Mouse (Mus musculus) hindbrain, embryonic 11.5 days (tissue): Measurements from ENCODE around the gene Etv6. TPM values are rescaled to one million over a fixed set of nuclear protein-coding genes. Genes with fewer than 3 reads are reported as not detected.

ENCODE experiments used
- ATAC-seq: fragments of 200-750 bp; cut with Nextera tagmentation; 2 replicates; pipeline ENCODE4 v1.8.0; 2017; ENCODE audit warnings: mild to moderate bottlenecking, moderate TSS enrichment, moderate library complexity; ENCODE audit not compliant: low FRiP score
- DNase-seq: peaks from one replicate; pipeline ENCODE4 v3.0.0-alpha.2; 2015; ENCODE audit warnings: low spot score
- H3K27ac ChIP-seq: fragments of 300-500 bp; sonication (generic); 2 replicates; pipeline ENCODE4 v1.5.1; 2014; ENCODE audit warnings: mild to moderate bottlenecking, low read depth, low read length
- H3K27me3 ChIP-seq: fragments of 300-500 bp; sonication (generic); 2 replicates; pipeline ENCODE4 v1.6.1; 2014; ENCODE audit warnings: mild to moderate bottlenecking, low read length, moderate library complexity, mixed read lengths; ENCODE audit not compliant: control insufficient read depth, insufficient read depth
- H3K36me3 ChIP-seq: fragments of 300-500 bp; sonication (generic); 2 replicates; pipeline ENCODE4 v1.6.1; 2014; ENCODE audit warnings: mild to moderate bottlenecking, low read length, moderate library complexity, mixed read lengths; ENCODE audit not compliant: control insufficient read depth, insufficient read depth
- H3K4me1 ChIP-seq: fragments of 300-500 bp; sonication (generic); replicated peaks from 2 replicates; pipeline ENCODE4 v1.6.1; 2014; ENCODE audit warnings: low read length, mixed read lengths; ENCODE audit not compliant: control insufficient read depth, insufficient read depth
- H3K4me2 ChIP-seq: fragments of 300-500 bp; sonication (generic); replicated peaks from 2 replicates; pipeline ENCODE4 v1.6.1; 2014; ENCODE audit warnings: mild to moderate bottlenecking, low read depth, low read length
- H3K4me3 ChIP-seq: fragments of 300-500 bp; sonication (generic); 2 replicates; pipeline ENCODE4 v1.5.1; 2014; ENCODE audit warnings: low read depth, low read length
- H3K9ac ChIP-seq: fragments of 300-500 bp; sonication (generic); 2 replicates; pipeline ENCODE4 v1.6.1; 2014; ENCODE audit warnings: low read depth, low read length
- H3K9me3 ChIP-seq: fragments of 300-500 bp; sonication (generic); 2 replicates; pipeline ENCODE4 v1.6.1; 2016; ENCODE audit warnings: low read length; ENCODE audit not compliant: control insufficient read depth
- WGBS: fragments of 180-500 bp; shearing (Covaris S2); extraction: QIAGEN DNeasy Blood & Tissue Kit; methylation state at CpG from one replicate; pipeline ENCODE4 v1.1.7; 2014; 5-methylcytosine and 5-hydroxymethylcytosine counted together
- polyA plus RNA-seq: library from polyadenylated mRNA; unstranded; fragments of >200 nt; fragmentation: Nextera tagmentation; extraction: Ambion mirVana; gene quantifications from 2 replicates; pipeline ENCODE4 v1.2.1, GENCODE M21; 2014

Etv6 gene
- polyA plus RNA-seq, 1 experiment from 2014 or later, result 13.0 TPM

DNA sequence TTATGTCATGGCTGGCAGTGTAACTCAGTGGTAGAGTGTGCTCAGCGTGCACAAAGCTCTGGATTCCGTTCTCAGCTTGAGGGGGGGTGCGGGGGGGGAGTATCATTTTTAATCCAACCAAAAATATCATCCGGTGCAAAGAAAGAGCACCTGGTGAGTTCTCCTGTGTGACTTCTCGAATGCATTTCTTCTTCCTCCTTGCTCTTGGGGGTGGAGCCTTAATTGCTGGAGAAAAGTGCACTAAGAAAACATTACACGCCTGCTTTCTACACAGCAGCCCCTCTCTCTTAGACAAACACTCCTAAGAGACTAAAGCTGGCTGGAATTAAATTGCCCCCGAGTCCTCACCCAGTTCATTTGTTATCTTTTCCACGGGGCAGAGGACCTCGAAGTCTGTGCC lies 139.6 kb downstream of the Etv6 start:
- H3K27me3 ChIP-seq, result no peaks in the 10 kb centered on the region

DNA sequence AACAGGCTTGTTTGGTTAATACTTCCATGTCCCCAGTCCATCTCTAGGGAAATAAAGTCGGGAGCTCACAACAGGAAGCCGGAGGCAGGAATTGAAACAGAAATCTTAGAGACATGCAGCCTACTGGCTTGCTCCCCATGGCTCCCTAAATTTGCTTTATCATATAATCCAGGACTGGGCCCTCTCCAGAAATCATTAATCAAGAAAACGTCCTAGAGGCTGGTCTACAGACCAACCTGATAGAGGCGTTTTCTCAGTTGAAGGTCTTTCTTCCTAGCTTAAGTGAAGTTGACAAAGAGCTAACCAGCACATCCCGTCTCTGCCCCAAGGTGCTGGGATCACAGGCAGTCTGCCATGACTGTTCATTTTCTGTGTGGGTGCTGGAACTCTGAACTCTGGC lies 141.7 kb downstream of the Etv6 start:
- DNase-seq (no peak), ATAC-seq (no peak)
- H3K4me3 ChIP-seq, result no peak overlapping the region
- H3K27me3 ChIP-seq, result no peaks in the 10 kb centered on the region
- WGBS, result 77% methylated on average over 5 of the region's 5 CpGs
- H3K4me1 ChIP-seq, result no peaks in the 10 kb centered on the region
- no peak overlapping the region for H3K4me2 ChIP-seq
- H3K9ac ChIP-seq, result no peak overlapping the region
- H3K36me3 ChIP-seq, result no peaks in the 10 kb centered on the region
- no peaks in the 10 kb centered on the region for H3K9me3 ChIP-seq
- H3K27ac ChIP-seq, result no peak overlapping the region

More for the DNA sequence above, 139.6 kb downstream of the Etv6 start:
- no peak overlapping the region for H3K27ac ChIP-seq
- no peak for DNase-seq
- H3K4me2 ChIP-seq, result no peak overlapping the region
- H3K9ac ChIP-seq, result no peak overlapping the region
- no peaks in the 10 kb centered on the region for H3K36me3 ChIP-seq
- H3K4me1 ChIP-seq, result no peaks in the 10 kb centered on the region
- ATAC-seq, result no peak
- H3K4me3 ChIP-seq, result no peak overlapping the region
- no peaks in the 10 kb centered on the region for H3K9me3 ChIP-seq
- WGBS, result 64% methylated on average over 9 of the region's 9 CpGs

DNA sequence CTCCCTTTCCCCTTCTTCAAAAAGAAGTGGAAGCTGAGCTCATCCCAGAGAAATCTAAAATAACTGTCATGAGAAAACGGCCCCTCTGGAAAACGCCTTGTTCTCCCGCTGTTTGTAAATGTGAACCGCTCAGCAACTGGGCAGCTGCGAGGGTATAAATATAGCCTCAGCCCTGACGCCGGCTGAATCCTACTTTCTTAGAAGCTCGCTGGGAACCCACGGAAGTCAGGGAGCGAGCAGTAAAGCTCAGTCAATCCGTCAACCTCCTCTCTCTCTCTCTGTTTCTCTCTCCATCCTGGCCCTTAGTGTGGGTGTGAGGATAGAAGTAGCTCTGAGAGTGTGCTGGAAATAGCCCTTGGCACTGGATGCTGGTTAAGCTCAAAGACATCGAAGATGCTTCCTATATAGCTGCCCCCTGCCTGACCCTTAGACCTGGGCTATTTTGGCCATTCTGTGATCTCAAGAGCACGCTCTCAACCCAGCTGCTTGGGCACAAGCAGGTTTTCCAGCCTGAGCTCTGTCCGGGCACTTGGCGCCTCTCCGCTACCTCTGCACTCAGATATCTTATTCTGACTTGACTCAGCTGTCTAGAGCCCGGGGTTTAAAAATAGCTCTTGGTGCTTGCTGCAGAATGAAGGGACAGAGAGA lies 146.9 kb downstream of the Etv6 start:
- Histone ChIP-seq H3K27ac (no peak overlapping the region), H3K4me1 (no peaks in the 10 kb centered on the region), H3K4me3 (no peak overlapping the region), H3K36me3 (no peaks in the 10 kb centered on the region), H3K27me3 (no peaks in the 10 kb centered on the region), H3K4me2 (no peak overlapping the region), H3K9ac (no peak overlapping the region), H3K9me3 (no peaks in the 10 kb centered on the region)
- no peak for ATAC-seq
- DNase-seq, result no peak
- 86% methylated on average over 17 of the region's 17 CpGs for WGBS

DNA sequence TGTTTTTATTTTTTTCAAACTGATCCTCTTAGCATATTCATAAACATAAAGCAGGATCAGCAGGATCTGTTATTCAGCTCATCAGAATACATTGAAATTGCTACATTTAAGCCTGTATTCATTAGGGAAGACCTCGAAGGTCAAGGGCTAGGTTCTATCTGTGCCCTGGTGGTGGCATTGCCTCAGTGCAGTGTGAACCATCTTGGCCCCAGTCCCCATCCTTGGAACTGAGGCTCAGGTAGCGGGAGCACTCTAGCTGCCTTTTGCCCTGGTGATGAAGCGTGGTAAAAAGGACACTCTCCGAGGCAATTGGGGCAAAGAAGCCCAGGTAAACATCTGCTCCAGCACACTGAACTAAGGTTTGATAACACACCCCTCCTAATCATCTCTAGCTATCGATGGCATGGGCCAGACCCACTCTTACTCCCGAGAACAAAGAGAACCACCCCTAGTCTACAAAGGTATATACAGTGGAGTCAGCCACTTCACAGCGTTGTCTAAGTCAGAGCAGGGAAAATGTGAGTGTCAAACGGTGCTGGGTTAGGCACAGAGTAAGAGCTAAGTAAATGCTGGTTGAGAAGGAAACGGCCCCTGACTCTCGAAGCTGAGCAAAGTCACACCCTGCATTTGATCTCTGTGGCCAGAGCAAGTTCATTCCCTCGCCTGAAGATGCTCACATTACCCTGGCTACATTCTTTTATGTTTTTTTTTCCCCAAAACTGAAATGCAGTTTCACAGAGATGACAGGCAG lies 148.3 kb downstream of the Etv6 start:
- H3K27me3 ChIP-seq, result no peaks in the 10 kb centered on the region
- no peak overlapping the region for H3K9ac ChIP-seq
- H3K4me2 ChIP-seq, result no peak overlapping the region
- no peak overlapping the region for H3K4me3 ChIP-seq
- H3K4me1 ChIP-seq, result no peaks in the 10 kb centered on the region
- H3K9me3 ChIP-seq, result no peaks in the 10 kb centered on the region
- H3K27ac ChIP-seq, result no peak overlapping the region
- DNase-seq, result no peak
- no peak; the same call in 1 of the 2 replicates for ATAC-seq
- no peaks in the 10 kb centered on the region for H3K36me3 ChIP-seq
- WGBS, result 86% methylated on average over 11 of the region's 11 CpGs

DNA sequence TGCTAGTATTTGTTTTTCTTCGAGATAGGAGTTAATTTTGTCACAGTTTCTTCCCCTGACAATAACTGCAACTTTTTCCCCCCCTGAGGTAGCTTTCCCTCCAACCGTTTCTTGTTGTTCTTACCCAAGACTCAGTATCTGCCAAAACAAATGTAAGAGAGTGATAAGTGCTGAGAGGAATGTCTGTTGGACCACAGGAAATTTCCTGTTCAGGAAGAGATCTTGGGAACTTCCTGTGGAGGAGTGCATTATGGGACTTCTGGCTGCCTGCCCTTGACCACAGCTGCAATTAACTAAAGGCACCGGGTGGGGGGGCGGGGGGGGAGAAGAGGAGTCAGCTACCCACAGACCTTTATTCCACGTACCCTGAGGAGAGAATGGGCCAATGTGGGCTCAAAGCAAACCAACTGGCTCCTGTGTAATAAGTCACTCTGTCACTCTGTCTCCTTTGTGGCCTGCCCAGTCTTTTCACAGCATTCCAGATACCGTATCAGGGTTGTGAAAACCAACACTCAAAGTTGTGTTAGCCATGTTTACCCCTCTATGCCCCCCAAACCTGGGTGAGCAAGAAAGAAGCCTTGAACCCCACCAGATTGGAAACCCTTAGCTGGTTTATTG lies 150.9 kb downstream of the Etv6 start:
- ATAC-seq, result no peak

DNA sequence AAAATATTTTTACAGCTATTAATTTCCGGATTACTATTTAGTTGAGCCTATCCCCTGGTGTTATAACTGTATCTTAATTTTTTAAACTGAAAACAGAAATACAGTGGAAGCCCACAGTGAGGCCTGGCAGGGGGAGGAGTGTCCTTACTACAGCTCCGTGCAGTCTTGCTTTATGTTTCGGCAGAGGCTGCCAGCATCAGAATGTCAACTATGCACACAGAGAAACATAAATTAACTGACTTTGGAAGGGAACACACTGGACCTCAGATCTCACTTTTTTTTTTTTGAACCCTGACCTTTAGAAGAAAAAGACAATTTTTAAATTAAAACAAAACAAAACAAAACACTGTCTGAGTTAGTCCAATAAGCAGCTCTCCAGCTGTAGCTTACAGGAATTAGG lies 153.2 kb downstream of the Etv6 start:
- 45% methylated on average over 3 of the region's 3 CpGs for WGBS
- no peak overlapping the region for H3K4me3 ChIP-seq
- H3K9me3 ChIP-seq, result no peaks in the 10 kb centered on the region
- H3K4me1 ChIP-seq, result no peaks in the 10 kb centered on the region; the same call in 1 of the 2 replicates
- DNase-seq (no peak), ATAC-seq (no peak)
- no peak overlapping the region for H3K27ac ChIP-seq
- no peak overlapping the region for H3K9ac ChIP-seq
- H3K36me3 ChIP-seq, result no peaks in the 10 kb centered on the region
- no peak overlapping the region for H3K4me2 ChIP-seq
- no peaks in the 10 kb centered on the region for H3K27me3 ChIP-seq

More for the DNA sequence above, 150.9 kb downstream of the Etv6 start:
- no peaks in the 10 kb centered on the region for H3K9me3 ChIP-seq
- H3K27ac ChIP-seq, result no peak overlapping the region
- H3K4me1 ChIP-seq, result no peaks in the 10 kb centered on the region
- no peak for DNase-seq
- no peak overlapping the region for H3K4me3 ChIP-seq
- H3K36me3 ChIP-seq, result no peaks in the 10 kb centered on the region
- no peak overlapping the region for H3K9ac ChIP-seq
- 61% methylated on average over 6 of the region's 6 CpGs for WGBS
- H3K27me3 ChIP-seq, result no peaks in the 10 kb centered on the region
- H3K4me2 ChIP-seq, result no peak overlapping the region

DNA sequence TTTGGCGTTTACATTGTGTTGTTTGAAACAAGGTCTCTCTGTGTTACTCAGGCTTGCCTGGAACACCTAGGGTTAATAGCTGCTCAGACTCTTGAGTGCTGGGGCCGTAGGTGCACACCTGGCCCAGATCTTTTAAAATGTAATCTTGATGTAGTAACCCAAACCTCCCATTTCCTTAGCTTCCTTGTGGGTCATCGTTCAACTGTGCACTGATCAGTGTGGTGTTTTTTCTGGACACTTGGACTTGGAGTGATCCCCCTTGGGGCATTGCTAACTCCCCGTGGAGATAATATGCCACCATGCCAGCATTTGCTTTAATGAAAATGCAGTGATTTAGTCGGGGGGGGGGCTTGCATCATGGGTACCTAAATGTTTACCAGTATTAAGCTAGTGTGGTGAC lies 153.7 kb downstream of the Etv6 start:
- Histone ChIP-seq H3K27ac (0 out of 2 replicates have a peak overlapping the region, but pooled peaks have one; percentile 19), H3K4me2 (no peak overlapping the region), H3K9me3 (no peaks in the 10 kb centered on the region), H3K9ac (no peak overlapping the region), H3K4me3 (no peak overlapping the region), H3K27me3 (no peaks in the 10 kb centered on the region), H3K4me1 (no peaks in the 10 kb centered on the region; the same call in 1 of the 2 replicates), H3K36me3 (no peaks in the 10 kb centered on the region)
- WGBS, result 55% methylated on average over 5 of the region's 5 CpGs
- ATAC-seq, result peak; percentile 46
- no peak for DNase-seq

DNA sequence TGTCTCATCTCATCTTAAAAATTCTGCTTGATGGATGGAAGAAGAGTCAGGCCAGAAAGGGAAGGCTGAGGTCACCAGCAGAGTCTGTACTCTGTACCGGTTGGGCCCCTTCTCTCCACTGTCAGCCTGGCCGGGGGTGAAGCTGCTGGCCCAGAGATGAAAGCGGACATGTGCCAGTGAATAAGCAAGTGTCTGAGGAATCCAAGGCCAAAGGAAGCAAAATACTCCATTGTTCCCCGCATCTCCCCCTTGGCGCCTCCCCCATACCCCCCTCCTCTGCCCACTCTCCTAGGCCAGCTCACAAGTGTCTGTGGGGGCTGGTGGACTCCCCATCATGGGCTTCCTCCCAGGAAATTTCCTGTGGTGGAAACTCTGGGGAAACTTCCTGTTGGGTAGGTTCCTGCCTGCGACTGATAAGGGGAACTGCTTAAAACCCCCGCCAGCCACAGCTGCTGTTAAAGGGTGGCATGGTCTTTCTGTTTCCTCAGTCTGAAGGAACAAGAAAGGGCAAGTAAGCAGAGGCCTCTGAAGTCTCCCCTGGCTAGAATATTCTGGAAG lies 154.2 kb downstream of the Etv6 start:
- Histone ChIP-seq H3K36me3 (no peaks in the 10 kb centered on the region), H3K9ac (no peak overlapping the region), H3K9me3 (no peaks in the 10 kb centered on the region), H3K4me2 (no peak overlapping the region), H3K4me3 (no peak overlapping the region), H3K27me3 (no peaks in the 10 kb centered on the region), H3K27ac (0 out of 2 replicates have a peak overlapping the region, but pooled peaks have one; percentile 19), H3K4me1 (no peaks in the 10 kb centered on the region; the same call in 1 of the 2 replicates)
- peak; percentile 59 for ATAC-seq
- WGBS, result 32% methylated on average over 7 of the region's 7 CpGs
- DNase-seq, result peak; percentile 17
